Mouse (Mus musculus) limb, embryonic 12.5 days (tissue): ENCODE results near the gene Ipo11. TPM values are rescaled to one million over a fixed set of nuclear protein-coding genes. Genes with fewer than 3 reads are reported as not detected.

ENCODE experiments used
- ATAC-seq: fragments of 200-750 bp; cut with Nextera tagmentation; 2 replicates; pipeline ENCODE4 v1.8.0; 2017; ENCODE audit warnings: low read depth, moderate TSS enrichment; ENCODE audit not compliant: insufficient number of reproducible peaks, insufficient read depth, low FRiP score, low TSS enrichment
- H3K27ac ChIP-seq: fragments of 300-500 bp; sonication (generic); 2 replicates; pipeline ENCODE4 v1.5.1; 2016; ENCODE audit warnings: mild to moderate bottlenecking, moderate library complexity
- H3K27me3 ChIP-seq: fragments of 300-500 bp; sonication (generic); 2 replicates; pipeline ENCODE4 v1.6.1; 2016; ENCODE audit warnings: mild to moderate bottlenecking, moderate library complexity
- H3K36me3 ChIP-seq: fragments of 300-500 bp; sonication (generic); 2 replicates; pipeline ENCODE4 v1.6.1; 2016; ENCODE audit warnings: mild to moderate bottlenecking, moderate library complexity
- H3K4me1 ChIP-seq: fragments of 300-500 bp; sonication (generic); replicated peaks from 2 replicates; pipeline ENCODE4 v1.6.1; 2016
- H3K4me2 ChIP-seq: fragments of 300-500 bp; sonication (generic); 2 replicates; pipeline ENCODE4 v1.6.1; 2016; ENCODE audit warnings: mild to moderate bottlenecking, moderate library complexity
- H3K4me3 ChIP-seq: fragments of 300-500 bp; sonication (generic); replicated peaks from 2 replicates; pipeline ENCODE4 v1.5.1; 2016; ENCODE audit warnings: mild to moderate bottlenecking
- H3K9ac ChIP-seq: fragments of 300-500 bp; sonication (generic); replicated peaks from 2 replicates; pipeline ENCODE4 v1.6.1; 2016; ENCODE audit warnings: mild to moderate bottlenecking, moderate library complexity
- H3K9me3 ChIP-seq: fragments of 300-500 bp; sonication (generic); 2 replicates; pipeline ENCODE4 v1.6.1; 2016; ENCODE audit warnings: mild to moderate bottlenecking, moderate library complexity
- WGBS: fragments of 180-500 bp; shearing (Covaris S2); methylation state at CpG from one replicate; pipeline ENCODE4 v1.1.7; 2016; 5-methylcytosine and 5-hydroxymethylcytosine counted together
- polyA plus RNA-seq: library from polyadenylated mRNA; unstranded; fragments of >200 nt; fragmentation: Nextera tagmentation; extraction: Ambion mirVana; gene quantifications from 2 replicates; pipeline ENCODE4 v1.2.1, GENCODE M21; 2016

Ipo11 gene
- polyA plus RNA-seq, 1 experiment from 2014 or later: 59.0 TPM

- Histone ChIP-seq H3K9ac (no peak overlapping the region), H3K4me2 (no peak overlapping the region), H3K36me3 (no peaks in the 10 kb centered on the region), H3K4me3 (no peak overlapping the region), H3K27me3 (no peaks in the 10 kb centered on the region), H3K27ac (no peak overlapping the region), H3K9me3 (no peaks in the 10 kb centered on the region), H3K4me1 (no peaks in the 10 kb centered on the region)
- 97% methylated on average over 1 of the region's 1 CpGs for WGBS
- ATAC-seq: no peak
These were observed 175.1 kb downstream of the Ipo11 start for GRCm38 (mm10) chr13:106761661-106762060.

GRCm38 (mm10) chr13:106760232-106760875 lies 176.4 kb downstream of the Ipo11 start:
- Histone ChIP-seq H3K9ac (no peak overlapping the region), H3K27ac (no peak overlapping the region), H3K36me3 (no peaks in the 10 kb centered on the region), H3K4me2 (no peak overlapping the region), H3K4me3 (no peak overlapping the region), H3K9me3 (no peaks in the 10 kb centered on the region), H3K27me3 (no peaks in the 10 kb centered on the region), H3K4me1 (no peaks in the 10 kb centered on the region)
- ATAC-seq: no peak
- WGBS: 80% methylated on average over 14 of the region's 14 CpGs

DNA sequence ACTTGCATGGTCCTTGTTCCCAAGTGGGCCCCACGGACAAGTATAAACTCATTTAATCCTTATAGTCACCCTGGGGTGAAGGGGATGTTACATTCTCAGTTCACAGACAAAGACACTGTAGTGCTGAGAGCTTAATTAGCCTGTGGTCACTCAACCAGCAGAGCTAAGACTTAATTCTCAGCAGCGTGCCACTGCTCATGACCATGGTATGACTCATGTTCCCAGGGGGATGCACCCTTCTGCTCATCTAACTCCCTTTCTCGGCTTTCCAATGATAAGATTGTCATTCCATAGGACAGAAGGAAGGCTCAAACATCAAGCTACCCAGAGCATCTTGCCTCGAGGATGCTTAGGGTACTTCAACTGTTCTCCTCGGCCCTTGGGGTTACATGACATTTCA lies 180.9 kb downstream of the Ipo11 start:
- Histone ChIP-seq H3K4me3 (no peak overlapping the region), H3K4me1 (no peaks in the 10 kb centered on the region)

DNA sequence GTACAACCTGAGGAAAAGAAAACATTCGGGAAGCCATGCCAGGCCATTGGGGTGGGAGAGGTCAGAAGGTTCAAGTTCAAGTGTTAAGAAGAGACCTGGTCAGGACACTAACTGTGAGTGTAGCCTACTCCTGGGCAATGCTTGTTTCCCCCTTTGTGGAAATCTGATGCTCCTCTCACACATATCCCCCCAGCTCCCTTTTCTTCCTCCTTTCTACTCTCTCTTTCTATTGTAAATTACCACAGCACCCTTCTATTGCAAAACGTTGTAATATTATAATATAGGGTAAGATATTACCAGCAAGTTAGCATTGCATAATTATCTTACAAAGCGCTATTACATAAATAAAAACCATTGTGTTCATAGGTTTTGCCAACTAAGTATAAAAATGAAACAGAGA lies 182.5 kb downstream of the Ipo11 start:
- Histone ChIP-seq H3K36me3 (no peaks in the 10 kb centered on the region), H3K4me2 (no peak overlapping the region), H3K4me1 (no peaks in the 10 kb centered on the region), H3K9ac (no peak overlapping the region), H3K27me3 (no peaks in the 10 kb centered on the region), H3K4me3 (no peak overlapping the region), H3K27ac (no peak overlapping the region), H3K9me3 (no peaks in the 10 kb centered on the region)
- no peak for ATAC-seq
- 86% methylated on average over 3 of the region's 3 CpGs for WGBS

More for the DNA sequence above, 180.9 kb downstream of the Ipo11 start:
- Histone ChIP-seq H3K36me3 (no peaks in the 10 kb centered on the region), H3K9me3 (no peaks in the 10 kb centered on the region), H3K4me2 (no peak overlapping the region), H3K9ac (no peak overlapping the region), H3K27me3 (no peaks in the 10 kb centered on the region), H3K27ac (no peak overlapping the region)
- 77% methylated on average over 5 of the region's 5 CpGs for WGBS
- ATAC-seq: no peak

DNA sequence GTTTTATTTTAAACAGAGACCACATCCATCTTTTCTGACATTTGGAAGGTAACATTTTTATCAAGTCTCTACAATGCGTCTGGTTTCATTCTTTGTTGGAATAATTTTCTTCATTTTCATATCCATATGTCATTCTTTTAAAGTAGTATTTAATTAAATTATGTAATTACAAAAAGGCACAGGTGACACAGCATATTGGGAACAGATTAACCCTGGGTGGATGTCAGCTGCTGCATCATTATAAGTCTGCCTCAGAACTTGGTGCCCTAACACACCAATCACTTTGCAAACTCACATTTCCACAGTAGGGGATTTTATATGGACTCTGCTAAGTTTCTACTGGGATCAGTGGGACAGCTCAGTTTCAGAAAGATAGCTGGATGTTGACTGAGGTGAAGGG lies 184.8 kb downstream of the Ipo11 start:
- Histone ChIP-seq H3K4me2 (no peak overlapping the region), H3K9me3 (no peaks in the 10 kb centered on the region), H3K36me3 (no peaks in the 10 kb centered on the region), H3K4me3 (no peak overlapping the region), H3K4me1 (no peaks in the 10 kb centered on the region), H3K27ac (no peak overlapping the region), H3K27me3 (no peaks in the 10 kb centered on the region), H3K9ac (no peak overlapping the region)
- 91% methylated on average over 1 of the region's 1 CpGs for WGBS
- no peak for ATAC-seq

- no peak for ATAC-seq
- H3K4me3 ChIP-seq: no peak overlapping the region
- H3K4me2 ChIP-seq: no peak overlapping the region
- H3K4me1 ChIP-seq: no peaks in the 10 kb centered on the region
- H3K9ac ChIP-seq: no peak overlapping the region
- no peaks in the 10 kb centered on the region for H3K36me3 ChIP-seq
- no peaks in the 10 kb centered on the region for H3K27me3 ChIP-seq
- 79% methylated on average over 5 of the region's 5 CpGs for WGBS
- no peak overlapping the region for H3K27ac ChIP-seq
- no peaks in the 10 kb centered on the region for H3K9me3 ChIP-seq
These were observed 189.9 kb downstream of the Ipo11 start for GRCm38 (mm10) chr13:106746823-106747222.

- no peak overlapping the region for H3K9ac ChIP-seq
- no peaks in the 10 kb centered on the region for H3K9me3 ChIP-seq
- H3K27me3 ChIP-seq: no peaks in the 10 kb centered on the region
- H3K4me3 ChIP-seq: no peak overlapping the region
- ATAC-seq: no peak
- 75% methylated on average over 6 of the region's 6 CpGs for WGBS
- H3K36me3 ChIP-seq: no peaks in the 10 kb centered on the region
- H3K27ac ChIP-seq: no peak overlapping the region
- no peaks in the 10 kb centered on the region for H3K4me1 ChIP-seq
- no peak overlapping the region for H3K4me2 ChIP-seq
These were observed 191.6 kb downstream of the Ipo11 start for GRCm38 (mm10) chr13:106745201-106745600.

Other genes with a start within 250 kb of the Ipo11 start
- gene Dimt1, start 10.2 kb upstream of the Ipo11 start, polyA plus RNA-seq: 49.6 and 56.1 TPM in 2 replicates
- 20.3 and 23.5 TPM in 2 replicates for gene Kif2a, start 85.2 kb upstream of the Ipo11 start, polyA plus RNA-seq